7 mouse cellular contexts compared by ENCODE assay signal in genomic region chr15:96460730-96461540, GRCm38 (mm10). TPM values are rescaled to one million over a fixed set of nuclear protein-coding genes. Genes with fewer than 3 reads are reported as not detected.
A peak's percentile ranks its signal among the peaks of the same experiment; 100 is the strongest.
DNase-seq lines count a peak whose midpoint lies in the region; ATAC-seq and TF ChIP-seq lines count a peak whose summit lies in the region.

Scaf11 (minus strand) TSS chr15:96460843.

- peak; percentile 43 for TF ChIP-seq POLR2A in kidney, adult 2 months (IDR thresholded peaks at IDR 0.05; ENCODE audit: low read depth, low read length)
- TF ChIP-seq POLR2A in spleen, adult 2 months (IDR thresholded peaks at IDR 0.05; ENCODE audit: low read depth, low read length): peak; percentile 68

- H3K27me3 ChIP-seq in embryonic facial prominence, embryonic 12.5 days: no peaks in the 10 kb centered on the region
- H3K27me3 ChIP-seq in kidney, adult 2 months (replicated peaks; ENCODE audit: control insufficient read depth, insufficient read depth, low read length): no peaks in the 10 kb centered on the region
- no peaks in the 10 kb centered on the region for H3K27me3 ChIP-seq in limb, embryonic 12.5 days
- no peaks in the 10 kb centered on the region for H3K27me3 ChIP-seq in midbrain, embryonic 15.5 days (replicated peaks)
- no peaks in the 10 kb centered on the region for H3K27me3 ChIP-seq in spleen, adult 2 months (ENCODE audit: control insufficient read depth, insufficient read depth, low read length)

- H3K36me3 ChIP-seq in embryonic facial prominence, embryonic 12.5 days: no peaks in the 10 kb centered on the region
- H3K36me3 ChIP-seq in kidney, adult 2 months (ENCODE audit: control insufficient read depth, insufficient read depth, low read length): no peaks in the 10 kb centered on the region
- H3K36me3 ChIP-seq in limb, embryonic 12.5 days: 0 out of 2 replicates have a peak, but pooled peaks cover 7% of the 10 kb centered on the region
- no peaks in the 10 kb centered on the region for H3K36me3 ChIP-seq in midbrain, embryonic 15.5 days (replicated peaks)
- H3K36me3 ChIP-seq in spleen, adult 2 months (ENCODE audit: control insufficient read depth, insufficient read depth, low read length): no peaks in the 10 kb centered on the region; the same call in 1 of the 2 replicates

- H3K4me2 ChIP-seq in embryonic facial prominence, embryonic 12.5 days (replicated peaks): peak within 1 kb of the TSS; percentile 76
- H3K4me2 ChIP-seq in limb, embryonic 12.5 days: peak within 1 kb of the TSS; percentile 88
- H3K4me2 ChIP-seq in midbrain, embryonic 15.5 days: peak within 1 kb of the TSS; percentile 90

- peak; percentile 91 for ATAC-seq in embryonic facial prominence, embryonic 12.5 days (ENCODE audit: insufficient number of reproducible peaks, insufficient read depth, low FRiP score, low TSS enrichment)
- peak; percentile 93 for ATAC-seq in limb, embryonic 12.5 days (ENCODE audit: insufficient number of reproducible peaks, insufficient read depth, low FRiP score, low TSS enrichment, low read depth)
- ATAC-seq in midbrain, embryonic 15.5 days (replicated peaks): peak; percentile 95

- peak within 1 kb of the TSS; percentile 93 for H3K4me3 ChIP-seq in embryonic facial prominence, embryonic 12.5 days
- peak within 1 kb of the TSS; percentile 98 for H3K4me3 ChIP-seq in kidney, adult 2 months (ENCODE audit: insufficient read depth, low read depth, low read length)
- peak within 1 kb of the TSS; percentile 90 for H3K4me3 ChIP-seq in limb, embryonic 12.5 days (replicated peaks)
- H3K4me3 ChIP-seq in midbrain, embryonic 15.5 days: peak within 1 kb of the TSS; percentile 78
- peak within 1 kb of the TSS; percentile 98 for H3K4me3 ChIP-seq in spleen, adult 2 months (ENCODE audit: extremely low read depth, insufficient read depth, insufficient read length)

- H3K9ac ChIP-seq in embryonic facial prominence, embryonic 12.5 days: peak within 1 kb of the TSS; percentile 99
- H3K9ac ChIP-seq in limb, embryonic 12.5 days (replicated peaks): peak within 1 kb of the TSS; percentile 99
- H3K9ac ChIP-seq in midbrain, embryonic 15.5 days: peak within 1 kb of the TSS; percentile 80

- TF ChIP-seq CTCF in kidney, adult 2 months (conservative IDR thresholded peaks at IDR 0.05; ENCODE audit: insufficient read depth, insufficient read length, low read depth, low read length): peak; percentile 62
- peak; percentile 70; the same call in 1 of the 2 replicates for TF ChIP-seq CTCF in spleen, adult 2 months (IDR thresholded peaks at IDR 0.05; ENCODE audit: extremely low read depth, insufficient read depth, insufficient read length, insufficient replicate concordance)

- H3K9me3 ChIP-seq in embryonic facial prominence, embryonic 12.5 days: no peaks in the 10 kb centered on the region
- H3K9me3 ChIP-seq in limb, embryonic 12.5 days: no peaks in the 10 kb centered on the region
- H3K9me3 ChIP-seq in midbrain, embryonic 15.5 days: no peaks in the 10 kb centered on the region

- peak within 1 kb of the TSS; percentile 100 for H3K27ac ChIP-seq in embryonic facial prominence, embryonic 12.5 days
- H3K27ac ChIP-seq in kidney, adult 2 months (ENCODE audit: insufficient read depth, low read depth, low read length): peak within 1 kb of the TSS; percentile 99
- peak within 1 kb of the TSS; percentile 100 for H3K27ac ChIP-seq in limb, embryonic 12.5 days
- peak within 1 kb of the TSS; percentile 97 for H3K27ac ChIP-seq in midbrain, embryonic 15.5 days
- H3K27ac ChIP-seq in spleen, adult 2 months (ENCODE audit: insufficient read depth, low read length): peak within 1 kb of the TSS; percentile 99

- H3K4me1 ChIP-seq in embryonic facial prominence, embryonic 12.5 days: peaks cover 12% of the 10 kb centered on the region
- peaks cover 26% of the 10 kb centered on the region for H3K4me1 ChIP-seq in kidney, adult 2 months (ENCODE audit: control insufficient read depth, insufficient read depth, low read length)
- peaks cover 27% of the 10 kb centered on the region for H3K4me1 ChIP-seq in limb, embryonic 12.5 days (replicated peaks)
- peaks cover 23% of the 10 kb centered on the region for H3K4me1 ChIP-seq in midbrain, embryonic 15.5 days
- H3K4me1 ChIP-seq in spleen, adult 2 months (ENCODE audit: control insufficient read depth, insufficient read depth, insufficient read length): peaks cover 3% of the 10 kb centered on the region

- peak; percentile 97 for DNase-seq in adrenal gland, postnatal 25 days
- peak; percentile 94 to 97 for DNase-seq in heart, adult 18-20 months
- peak; percentile 96 for DNase-seq in kidney, adult 2 months
- peak; percentile 92 to 93 for DNase-seq in spleen, adult 2 months (ENCODE audit: low read depth in 1 of 2, low spot score in 2 of 2)

- WGBS in embryonic facial prominence, embryonic 12.5 days: under 1% methylated on average over 72 of the region's 96 CpGs
- under 1% methylated on average over 96 of the region's 96 CpGs for WGBS in kidney, adult 2 months
- under 1% methylated on average over 71 of the region's 96 CpGs for WGBS in limb, embryonic 12.5 days
- under 1% methylated on average over 88 of the region's 96 CpGs for WGBS in midbrain, embryonic 15.5 days
- WGBS in spleen, adult 2 months: under 1% methylated on average over 85 of the region's 96 CpGs

RNA-seq across cellular contexts. Expression of gene Scaf11, which starts in this region (rescaled TPM):
- total RNA-seq in adrenal gland, postnatal 25 days (2021): 83.2 and 90.0 TPM in 2 replicates
- polyA plus RNA-seq in embryonic facial prominence, embryonic 12.5 days (2016; fragmentation: Nextera tagmentation; extraction: Ambion mirVana): 114 and 120 TPM in 2 replicates
- 10 to 100 TPM; 43.9 to 49.4 TPM for total RNA-seq in heart, adult 18-20 months (2021)
- polyA plus RNA-seq in kidney, adult 2 months (2012; rRNA removed): 20.5 and 22.0 TPM in 2 replicates
- 131 and 133 TPM in 2 replicates for polyA plus RNA-seq in limb, embryonic 12.5 days (2016; fragmentation: Nextera tagmentation; extraction: Ambion mirVana)
- polyA plus RNA-seq in midbrain, embryonic 15.5 days (2015; fragmentation: Nextera tagmentation; extraction: Ambion mirVana): 42.1 and 42.3 TPM in 2 replicates
- polyA plus RNA-seq in spleen, adult 2 months (2012; rRNA removed): 16.3 and 20.3 TPM in 2 replicates

Comparison
In these comparisons a context has a peak if more than half of its experiments do, and no peak if none do; other contexts are left out.
1. Peak in every context shown above with its lines: DNase-seq, ATAC-seq, H3K4me3 ChIP-seq and H3K27ac ChIP-seq.